Mouse (Mus musculus) brain, embryonic 18.5 days (tissue): ENCODE data around the gene Enkur.
"Not testable (repeated sequence)": the region's sequence is repeated elsewhere in the genome, so short reads cannot be mapped to it uniquely, and the experiment has no call there.

Source experiments
- DNase-seq: peaks from one replicate; pipeline ENCODE4 v3.0.0-alpha.2; 2012; ENCODE audit warnings: low read depth, low spot score

The Enkur gene

GRCm38 (mm10) chr2:21204912-21205830 lies at the start of gene Enkur, which contains the start of gene Thnsl1:
Gene Enkur (minus strand): TSS chr2:21205365.
Gene Thnsl1 (plus strand): TSS chr2:21205724.
- DNase-seq = peak; percentile 93

DNA sequence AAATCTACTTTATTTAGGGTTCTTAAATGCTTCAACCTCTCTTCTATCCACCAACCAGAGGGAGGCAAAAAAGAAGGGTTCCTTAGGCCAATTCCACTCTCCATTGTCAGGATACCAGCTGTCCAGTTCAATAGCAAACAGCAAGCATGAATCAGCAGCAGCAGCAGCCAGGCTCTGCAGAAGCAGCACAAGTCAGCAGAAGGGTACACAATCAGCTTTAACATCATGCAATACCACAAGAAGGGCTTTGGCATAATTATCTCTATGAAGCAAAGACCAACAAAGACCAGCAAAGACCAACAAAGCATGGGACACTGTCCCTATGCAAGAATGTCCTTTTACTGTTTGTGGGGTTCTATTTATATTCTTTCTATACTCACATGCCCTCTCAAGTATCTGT lies 49.1 kb upstream of the Enkur start:
- no peak for DNase-seq

DNA sequence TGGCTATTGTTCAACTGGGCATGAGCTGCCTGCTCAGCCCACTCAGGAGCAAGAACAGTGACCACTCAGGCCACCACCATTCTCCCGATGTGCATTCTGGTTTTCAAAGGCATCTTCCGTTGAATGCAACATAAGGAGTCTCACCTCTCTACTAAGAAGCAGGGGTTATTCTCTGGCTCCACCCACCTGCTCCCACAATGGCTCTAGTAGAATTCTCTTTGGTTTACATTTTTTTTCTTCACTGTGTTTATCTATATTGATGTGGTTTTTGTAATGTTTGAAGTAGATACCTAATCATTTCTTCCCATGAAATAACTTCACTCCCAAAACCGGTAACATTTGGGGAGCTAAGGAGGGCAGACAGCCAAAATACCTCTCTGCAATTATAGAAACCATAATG lies 48.5 kb upstream of the Enkur start:
- no peak for DNase-seq

DNA sequence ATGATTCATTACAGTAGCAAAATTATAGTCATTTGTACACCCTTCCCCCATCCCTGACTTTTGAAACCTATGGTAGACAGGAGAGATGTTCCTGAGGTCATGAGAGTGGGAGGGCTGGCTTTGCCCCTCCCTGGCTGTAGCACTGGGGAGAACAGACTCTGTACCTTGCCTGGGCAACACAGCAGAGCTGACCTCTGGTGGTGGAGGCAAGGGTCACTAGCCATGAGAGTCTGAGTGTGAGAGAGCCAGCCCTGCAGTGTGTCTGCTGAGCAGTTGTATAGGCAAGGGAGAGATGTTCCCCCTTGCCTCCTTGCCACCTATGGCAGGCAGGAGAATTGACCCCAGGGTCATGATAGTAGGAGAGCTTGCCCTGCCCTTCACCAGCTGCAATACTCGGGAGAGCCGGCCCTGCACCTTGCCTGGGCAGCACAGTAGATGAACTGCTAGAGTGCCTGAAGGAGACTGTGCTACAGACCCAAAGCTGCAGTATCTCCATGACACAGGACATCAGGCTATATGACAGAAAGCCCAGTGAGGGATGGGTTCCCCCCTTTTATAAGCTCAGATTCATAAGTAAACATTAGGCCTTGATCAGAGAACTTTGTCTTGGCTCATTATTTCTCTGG lies 40.4 kb upstream of the Enkur start:
- no peak for DNase-seq

DNA sequence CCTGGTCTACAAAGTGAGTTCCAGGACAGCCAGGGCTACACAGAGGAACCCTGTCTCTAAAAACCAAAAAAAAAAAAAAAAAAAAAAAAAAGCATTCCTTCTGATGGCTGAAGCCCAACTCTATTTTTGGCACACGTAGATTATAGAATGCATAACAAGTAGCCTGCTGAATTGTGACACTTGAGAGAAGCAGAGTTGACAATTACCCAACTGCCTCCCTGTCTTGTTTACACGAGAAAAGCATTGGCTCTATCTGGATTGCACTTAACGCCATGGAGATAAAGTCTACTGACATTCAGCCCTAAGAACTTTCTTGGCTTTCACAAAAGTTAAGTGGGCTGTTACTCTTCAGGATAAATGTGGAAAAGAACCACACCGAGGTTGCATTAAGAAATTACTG lies 39.8 kb upstream of the Enkur start:
- DNase-seq = no peak

DNA sequence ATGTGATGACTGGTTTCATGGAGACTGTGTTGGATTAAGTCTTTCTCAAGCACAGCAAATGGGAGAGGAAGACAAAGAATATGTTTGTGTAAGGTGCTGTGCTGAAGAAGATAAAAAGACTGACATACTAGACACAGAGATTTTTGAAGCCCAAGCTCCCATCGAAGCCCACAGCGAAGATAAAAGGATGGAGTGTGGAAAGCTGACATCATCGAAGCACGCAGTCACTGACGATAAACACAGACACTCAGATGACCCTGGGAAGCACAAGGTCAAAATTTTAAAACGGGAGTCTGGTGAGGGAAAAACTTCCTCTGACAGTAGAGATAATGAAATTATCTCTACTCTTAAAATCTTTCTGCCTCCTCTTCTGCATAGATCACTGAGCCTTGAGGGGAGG lies 38.9 kb upstream of the Enkur start:
- not testable (repeated sequence) for DNase-seq

DNA sequence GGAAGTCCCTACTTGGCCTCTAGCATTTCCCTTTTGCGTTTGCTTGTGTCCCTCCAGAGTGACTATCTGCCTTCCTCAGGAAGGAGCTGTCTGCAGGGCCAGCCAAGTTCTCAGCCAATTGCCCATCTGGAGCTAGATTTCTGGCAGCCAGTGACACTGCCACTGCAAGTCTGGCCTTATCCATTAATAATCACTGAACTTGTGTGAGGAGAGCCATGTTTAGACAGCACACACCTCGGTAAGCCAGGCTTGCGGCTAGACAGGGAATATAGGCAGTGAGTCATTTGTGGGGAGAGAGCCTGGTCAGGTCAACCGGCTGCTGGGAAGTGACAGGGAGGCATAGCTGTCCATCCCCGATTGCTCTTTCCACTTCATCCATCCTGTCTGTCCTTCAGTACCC lies 31.7 kb upstream of the Enkur start:
- no peak for DNase-seq

DNA sequence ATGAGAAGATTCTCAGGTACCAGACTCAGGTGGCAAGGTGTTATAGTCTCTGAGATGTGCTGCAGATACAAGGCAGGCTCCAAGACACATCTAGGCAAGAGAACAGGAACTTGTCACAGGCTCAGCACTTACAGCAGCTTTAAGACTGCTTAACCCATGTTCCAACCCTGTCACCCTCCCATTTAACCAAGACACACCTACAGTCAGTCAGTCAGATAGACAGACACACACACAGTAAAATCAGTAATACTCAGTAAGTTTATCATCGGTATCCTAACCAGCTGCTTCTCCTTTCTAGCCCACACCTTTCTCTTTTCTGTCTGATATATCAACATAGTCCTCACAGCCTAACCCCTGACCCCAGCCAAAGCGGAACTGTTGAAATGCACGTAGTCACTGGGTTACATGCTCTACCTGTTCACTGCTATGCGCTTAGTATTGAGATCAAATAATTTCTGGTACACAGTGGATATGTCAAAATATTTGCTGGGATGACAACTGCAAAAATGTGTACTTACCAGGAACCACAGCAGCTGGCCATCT lies 30.8 kb upstream of the Enkur start:
- no peak for DNase-seq

- no peak for DNase-seq
Observed at GRCm38 (mm10) chr2:21234871-21235648, 29.9 kb upstream of the Enkur start.

DNA sequence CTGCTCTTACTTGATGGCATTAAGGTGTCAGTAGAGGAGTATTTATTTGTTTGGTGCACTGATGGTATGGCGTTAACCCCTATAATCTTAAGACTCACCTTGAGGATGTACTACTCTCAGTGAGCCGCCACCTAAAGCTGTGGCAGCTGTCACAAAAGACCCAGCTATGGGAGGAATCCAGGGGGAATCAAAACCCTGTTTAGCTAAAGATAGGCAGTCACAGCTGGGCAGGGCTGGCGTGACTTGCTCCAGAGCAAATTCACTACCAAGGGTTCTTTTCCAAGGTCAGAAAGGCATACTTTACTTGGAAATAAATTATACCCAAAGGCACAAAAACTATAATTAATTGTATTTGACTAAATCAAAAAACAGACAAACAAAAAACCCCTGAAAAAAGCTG lies 26.0 kb upstream of the Enkur start:
- DNase-seq = no peak

DNA sequence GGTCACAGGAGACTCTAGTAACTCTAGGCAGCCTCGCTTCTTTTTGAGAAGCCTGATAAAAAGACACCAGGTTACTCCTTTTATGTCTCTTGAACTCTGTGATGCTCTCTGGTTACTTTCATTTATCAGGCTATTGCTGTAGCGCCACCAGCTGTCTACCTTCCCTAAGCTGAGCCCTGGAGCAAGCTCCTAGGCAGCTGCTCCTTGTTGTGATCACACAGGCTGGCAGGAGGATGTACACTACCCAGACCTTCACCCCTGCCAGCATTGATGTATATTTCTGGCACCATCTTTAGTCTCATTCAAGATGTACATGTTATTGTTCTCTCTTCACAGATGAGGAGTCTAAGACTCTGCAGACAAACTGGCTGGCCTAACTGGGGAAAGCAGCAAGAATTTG lies 25.1 kb upstream of the Enkur start:
- DNase-seq = no peak

GRCm38 (mm10) chr2:21222453-21223384 lies 17.6 kb upstream of the Enkur start:
- no peak for DNase-seq

DNA sequence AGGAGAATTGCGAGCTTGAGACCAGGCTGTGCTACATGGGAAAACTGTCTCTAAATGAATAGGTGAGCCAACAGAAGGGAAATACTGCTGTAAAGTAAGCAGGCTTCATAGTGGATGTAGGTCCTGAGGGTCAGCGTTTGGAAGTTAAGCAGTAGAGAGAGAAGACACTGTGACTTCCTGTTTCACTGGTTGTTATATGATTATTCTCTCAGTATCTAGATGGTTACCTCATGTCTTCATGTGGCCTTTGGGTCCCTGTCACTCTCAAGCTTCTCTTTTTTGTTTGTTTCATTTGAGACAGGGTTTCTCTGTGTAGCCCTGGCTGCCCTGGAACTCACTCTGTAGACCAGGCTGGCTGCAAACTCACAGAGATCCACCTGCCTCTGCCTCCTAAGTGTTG lies 10.1 kb upstream of the Enkur start:
- no peak for DNase-seq

- no peak for DNase-seq
Observed at GRCm38 (mm10) chr2:21214322-21214721, 9.2 kb upstream of the Enkur start.

DNA sequence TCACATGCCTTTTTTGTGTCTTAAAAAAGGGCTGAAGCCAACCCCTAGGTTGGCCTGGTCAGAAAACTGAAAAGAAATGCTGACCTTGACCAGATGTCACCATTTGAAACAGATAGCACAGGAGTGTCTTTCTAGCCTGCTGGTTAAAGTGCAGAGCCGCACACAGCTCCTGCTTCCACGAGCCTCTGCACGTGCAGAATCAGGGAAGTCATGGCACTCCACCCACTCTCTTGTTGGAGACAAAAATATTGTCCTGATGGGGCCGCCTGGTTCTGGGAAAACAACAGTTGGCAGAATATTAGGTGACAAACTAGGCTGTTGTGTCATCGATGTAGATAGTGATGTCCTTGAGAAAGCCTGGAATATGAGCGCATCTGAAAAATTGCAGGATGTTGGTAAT lies 6.2 kb upstream of the Enkur start:
- DNase-seq = no peak

DNA sequence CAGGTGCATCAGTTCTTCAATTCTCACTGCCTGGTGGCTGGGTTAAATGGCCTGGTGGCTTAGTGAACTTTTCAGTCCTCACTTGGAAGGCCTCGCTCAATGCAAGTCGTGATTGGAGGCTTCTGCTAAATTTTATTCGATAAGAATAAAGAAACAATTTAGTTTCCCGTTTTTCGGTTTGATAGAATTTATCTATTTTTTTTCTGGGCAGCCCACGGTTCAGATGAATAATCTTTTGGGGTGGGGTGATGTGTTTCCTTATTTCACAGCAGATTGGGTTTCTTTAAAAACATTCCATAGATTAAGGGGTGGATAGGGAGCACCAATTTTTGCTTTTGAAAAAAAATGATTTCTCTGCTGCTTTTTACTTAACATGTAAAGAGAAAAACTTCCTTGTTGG lies 1.1 kb upstream of the Enkur start:
- DNase-seq = no peak

DNA sequence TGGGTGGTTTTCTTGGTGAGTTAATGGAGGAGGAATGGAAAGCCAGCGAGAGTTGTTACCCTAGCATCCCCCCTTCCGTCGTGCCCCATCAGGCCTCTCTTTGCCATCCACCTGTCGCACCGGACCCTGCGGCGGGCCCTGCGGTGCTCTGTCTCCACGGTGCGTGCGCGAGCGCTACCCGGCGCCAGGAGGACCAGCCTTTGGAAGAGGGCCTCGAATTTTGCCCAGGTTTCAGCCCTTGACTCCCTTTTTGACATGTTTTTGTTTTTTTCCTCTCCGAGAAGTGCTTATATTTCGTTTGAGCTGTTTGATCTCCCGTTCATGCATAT lies 630 bp upstream of the Enkur start:
- no peak for DNase-seq

- no peak for DNase-seq
Observed at GRCm38 (mm10) chr2:21202754-21203153, 2.4 kb downstream of the Enkur start.

DNA sequence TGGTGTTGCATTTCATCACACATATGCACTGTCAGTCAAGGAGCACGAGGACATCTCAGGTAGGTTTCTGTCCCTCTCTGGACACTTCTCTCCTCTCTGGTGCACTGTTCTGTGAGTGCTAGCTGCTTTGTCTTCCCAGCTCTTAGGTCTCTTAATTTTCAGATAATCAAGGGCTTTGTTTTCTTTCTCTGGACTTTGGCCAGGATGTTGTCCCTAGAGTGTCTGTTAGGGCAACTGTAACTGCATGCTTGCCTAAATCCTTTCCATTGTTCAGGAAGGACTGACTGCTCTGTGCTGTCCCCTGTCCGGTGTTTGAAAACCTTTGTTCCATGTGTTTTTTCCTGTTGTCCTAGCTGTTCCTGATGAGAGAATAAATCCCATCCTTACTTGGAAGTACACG lies 6.1 kb downstream of the Enkur start:
- DNase-seq = no peak

GRCm38 (mm10) chr2:21195233-21195632 lies 9.9 kb downstream of the Enkur start:
- DNase-seq = no peak

GRCm38 (mm10) chr2:21191232-21191631 lies 13.9 kb downstream of the Enkur start:
- no peak for DNase-seq
